Mouse (Mus musculus) testis, adult 2 months (tissue): Measurements from ENCODE around the gene Vps37d. TPM values are rescaled to one million over a fixed set of nuclear protein-coding genes. Genes with fewer than 3 reads are reported as not detected.
A peak's percentile ranks its signal among the peaks of the same experiment; 100 is the strongest.

Experiments
- H3K27ac ChIP-seq: fragments of 200-500 bp; 2 replicates; pipeline ENCODE4 v1.5.1; 2012; ENCODE audit warnings: low read depth, low read length; ENCODE audit not compliant: control insufficient read depth, insufficient read depth
- H3K27me3 ChIP-seq: fragments of 200-500 bp; 2 replicates; pipeline ENCODE4 v1.6.1; 2012; ENCODE audit warnings: mild to moderate bottlenecking, low read length, moderate library complexity; ENCODE audit not compliant: control insufficient read depth, insufficient read depth
- H3K36me3 ChIP-seq: fragments of 200-500 bp; 2 replicates; pipeline ENCODE4 v1.6.1; 2012; ENCODE audit warnings: mild to moderate bottlenecking, low read length; ENCODE audit not compliant: control insufficient read depth, insufficient read depth
- H3K4me1 ChIP-seq: fragments of 200-500 bp; 2 replicates; pipeline ENCODE4 v1.6.1; 2012; ENCODE audit warnings: low read length; ENCODE audit not compliant: control insufficient read depth, insufficient read depth
- H3K4me3 ChIP-seq: fragments of 200-500 bp; 2 replicates; pipeline ENCODE4 v1.5.1; 2012; ENCODE audit warnings: low read depth, mild to moderate bottlenecking, low read length, moderate library complexity, mixed read lengths; ENCODE audit not compliant: control insufficient read depth
- CTCF ChIP-seq: fragments of 200-500 bp; IDR thresholded peaks from 2 replicates; pipeline ENCODE4 v1.5.1; 2012; ENCODE audit warnings: low read depth, mild to moderate bottlenecking, inconsistent platforms, low read length, moderate library complexity; ENCODE audit not compliant: control insufficient read depth, insufficient read depth, insufficient replicate concordance
- POLR2A ChIP-seq: fragments of 200-500 bp; IDR thresholded peaks from 2 replicates; pipeline ENCODE4 v1.6.1; 2012; ENCODE audit warnings: low read depth, mild to moderate bottlenecking, inconsistent platforms, low read length, moderate library complexity; ENCODE audit not compliant: control insufficient read depth
- polyA plus RNA-seq: library from polyadenylated mRNA; depleted of rRNA; stranded (reverse); fragments of >200 nt; gene quantifications from 2 replicates; pipeline ENCODE4 v1.2.3, GENCODE M21; 2012; rRNA removed

Vps37d gene
- polyA plus RNA-seq, 1 experiment: 0.33 TPM

DNA sequence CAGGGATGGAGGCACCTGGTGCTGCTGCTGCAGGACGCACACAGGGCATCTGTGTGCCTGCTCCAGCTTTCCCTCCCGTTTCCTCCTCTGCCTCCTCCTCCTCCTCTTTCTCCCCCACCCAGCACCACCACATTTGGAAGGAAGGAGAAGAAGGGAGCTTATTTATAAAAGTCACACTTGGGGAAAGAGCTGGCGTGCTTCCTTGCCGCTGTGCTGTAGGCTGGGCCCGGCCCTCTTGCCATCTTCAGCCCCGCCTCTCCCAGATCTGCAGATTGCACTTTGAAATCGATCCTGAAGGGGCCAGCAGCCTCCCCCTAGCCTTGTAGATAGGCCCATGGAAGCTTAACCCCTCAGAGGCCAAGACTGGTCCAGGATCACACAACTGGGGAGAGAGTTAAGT lies 52.2 kb downstream of the Vps37d start:
- H3K27me3 ChIP-seq: no peaks in the 10 kb centered on the region; the same call in 1 of the 2 replicates
- peaks cover 26% of the 10 kb centered on the region for H3K4me1 ChIP-seq
- TF ChIP-seq POLR2A (no peak), CTCF (no peak)
- no peaks in the 10 kb centered on the region for H3K36me3 ChIP-seq
- H3K4me3 ChIP-seq: no peak overlapping the region
- H3K27ac ChIP-seq: no peak overlapping the region

DNA sequence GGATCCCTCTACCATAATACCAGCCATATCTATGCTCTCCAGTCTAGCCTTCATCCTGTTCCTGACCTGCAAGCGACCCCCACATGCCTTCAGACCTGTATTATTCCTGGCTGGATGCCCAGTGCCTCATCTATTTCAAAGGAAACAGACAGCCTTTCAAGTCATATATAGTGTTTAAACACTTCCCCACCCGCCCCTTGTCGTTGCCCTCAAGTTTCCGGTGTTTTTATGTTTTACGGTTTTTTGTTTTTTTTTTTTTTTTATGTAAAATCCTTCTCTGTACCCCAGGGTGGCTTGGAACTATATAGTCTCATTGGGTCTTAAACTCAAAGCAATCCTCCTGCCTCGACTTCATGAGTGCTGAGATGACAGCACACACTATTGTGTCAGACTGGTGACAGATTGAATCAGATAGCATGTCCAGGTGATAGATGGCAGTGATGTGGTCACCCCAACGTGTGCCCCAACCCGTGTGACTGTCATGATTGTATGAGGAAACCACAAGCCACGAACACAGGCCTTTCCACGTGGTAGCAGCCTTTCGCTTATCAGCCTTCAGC lies 53.3 kb downstream of the Vps37d start:
- TF ChIP-seq POLR2A: no peak
- no peak for TF ChIP-seq CTCF
- Histone ChIP-seq H3K27ac (no peak overlapping the region), H3K36me3 (no peaks in the 10 kb centered on the region), H3K4me3 (no peak overlapping the region), H3K4me1 (peaks cover 26% of the 10 kb centered on the region), H3K27me3 (no peaks in the 10 kb centered on the region; the same call in 1 of the 2 replicates)

DNA sequence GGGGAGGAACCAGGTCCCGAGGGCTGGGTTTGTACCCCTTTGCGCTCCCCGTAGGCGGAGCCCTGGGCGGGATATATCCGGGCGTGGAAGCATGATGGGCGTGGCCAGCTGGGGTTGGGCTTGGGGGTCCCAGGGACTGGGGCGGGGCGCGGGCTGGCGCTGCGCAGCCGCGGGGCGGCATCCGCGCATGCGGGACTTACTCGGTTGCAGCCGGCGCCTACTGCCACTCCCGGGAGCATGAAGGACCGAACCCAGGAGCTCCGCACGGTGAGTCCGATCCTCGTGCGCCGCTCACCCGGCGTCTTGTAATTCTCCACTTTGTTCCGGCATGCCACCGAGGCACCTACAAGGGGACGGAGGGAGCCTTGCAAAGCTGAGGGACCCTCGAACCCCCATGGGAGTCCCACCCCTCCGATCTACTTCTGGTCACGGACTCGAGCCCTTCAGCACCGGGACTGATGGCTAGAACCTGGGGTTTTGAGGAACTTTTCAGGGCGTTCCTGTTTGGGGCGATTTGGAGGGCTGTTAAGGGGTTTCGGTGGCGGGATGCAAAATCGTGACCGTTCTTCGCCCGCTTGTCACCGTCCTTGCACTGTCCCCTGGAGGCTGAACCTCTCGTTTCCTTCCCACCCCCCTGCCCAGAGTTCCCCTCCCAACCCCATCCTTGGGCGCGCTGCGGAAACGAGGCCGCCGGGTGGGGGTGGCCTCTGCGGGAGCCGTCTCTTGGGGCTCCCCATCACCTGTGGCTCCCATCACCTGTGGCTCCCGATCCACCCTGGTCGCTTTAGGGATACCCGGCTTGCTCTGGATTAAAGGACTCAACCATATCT lies 54.5 kb downstream of the Vps37d start, which contains the start of gene Stx1a:
Gene Stx1a (plus strand): TSS at position 139 of the 830 bp plus-strand sequence.
- TF ChIP-seq CTCF (no peak), POLR2A (peak; percentile 45)
- H3K36me3 ChIP-seq: no peaks in the 10 kb centered on the region
- H3K27ac ChIP-seq: peak within 1 kb of the TSS; percentile 51
- no peaks in the 10 kb centered on the region; the same call in 1 of the 2 replicates for H3K27me3 ChIP-seq
- peak within 1 kb of the TSS; percentile 88 for H3K4me3 ChIP-seq
- H3K4me1 ChIP-seq: peaks cover 16% of the 10 kb centered on the region

Other genes with a start within 250 kb of the Vps37d start
- gene Tmem270, start 171.5 kb downstream of the Vps37d start, polyA plus RNA-seq: 293 and 298 TPM in 2 replicates
- 11.2 and 12.2 TPM in 2 replicates for gene Cldn13, start 162.7 kb downstream of the Vps37d start, polyA plus RNA-seq
- 6.3 and 6.9 TPM in 2 replicates for gene Mettl27, start 145.9 kb downstream of the Vps37d start, polyA plus RNA-seq
- 0.21 and 4.0 TPM in 2 replicates for gene Cldn4, start 131.3 kb downstream of the Vps37d start, polyA plus RNA-seq
- 8.7 and 19.7 TPM in 2 replicates for gene Cldn3, start 92.1 kb downstream of the Vps37d start, polyA plus RNA-seq
- gene Abhd11, start 69.1 kb downstream of the Vps37d start, polyA plus RNA-seq: 102 and 108 TPM in 2 replicates
- 6.8 and 7.6 TPM in 2 replicates for gene Stx1a, start 54.8 kb downstream of the Vps37d start, polyA plus RNA-seq
- 23.4 TPM in 2 replicates for gene Dnajc30, start 14.1 kb downstream of the Vps37d start, polyA plus RNA-seq
- 42.9 and 43.5 TPM in 2 replicates for gene Bud23, start 13.3 kb downstream of the Vps37d start, polyA plus RNA-seq
- gene Mlxipl, start 11.6 kb upstream of the Vps37d start, polyA plus RNA-seq: 16.7 and 19.6 TPM in 2 replicates
- gene Tbl2, start 71.4 kb upstream of the Vps37d start, polyA plus RNA-seq: 63.4 and 65.5 TPM in 2 replicates
- gene Bcl7b, start 90.0 kb upstream of the Vps37d start, polyA plus RNA-seq: 33.8 and 36.7 TPM in 2 replicates
- 6.4 and 7.7 TPM in 2 replicates for gene Baz1b, start 109.0 kb upstream of the Vps37d start, polyA plus RNA-seq
- gene Fzd9, start 173.0 kb upstream of the Vps37d start, polyA plus RNA-seq: 3.1 and 3.2 TPM in 2 replicates